Mouse (Mus musculus) A20 (cell line): ENCODE measurements at regions not wholly inside any gene's neighbourhood (a gene's known extent, or its start where the extent isn't known, plus 50 kb on each side); places are given as distances from the start of the nearest gene placed in this dataset.
A peak's percentile ranks its signal among the peaks of the same experiment; 100 is the strongest.

Experiments
- DNase-seq: peaks from one replicate; pipeline ENCODE4 v3.0.0-alpha.2; 2011; ENCODE audit warnings: low read depth, low spot score

- no peak for DNase-seq
Observed at GRCm38 (mm10) chr5:73927534-73927933, 140.7 kb downstream of the Usp46 start.

GRCm38 (mm10) chr5:73928691-73929090 lies 139.5 kb downstream of the Usp46 start:
- DNase-seq = no peak

DNA sequence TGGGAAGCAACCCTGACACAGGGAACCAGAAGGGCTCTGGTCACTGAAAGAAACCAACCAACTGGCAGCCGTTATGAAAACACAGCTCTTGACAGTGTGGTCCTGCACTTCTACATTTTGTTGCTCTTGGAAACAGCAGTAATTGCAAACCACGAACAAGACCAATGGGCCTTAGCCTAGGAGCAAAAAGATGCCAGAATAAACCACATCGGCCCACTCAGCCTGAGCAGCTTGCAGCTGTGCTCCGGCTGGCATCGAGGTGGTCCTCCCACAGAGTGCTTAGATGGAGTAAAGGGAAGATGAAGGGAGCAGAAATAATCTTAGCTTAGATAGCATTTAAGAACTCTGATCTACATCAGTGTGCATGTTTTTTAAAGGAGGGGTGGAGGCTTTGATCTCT lies 138.0 kb downstream of the Usp46 start:
- no peak for DNase-seq

- DNase-seq = peak; percentile 39
Observed at GRCm38 (mm10) chr5:73937799-73938198, 130.4 kb downstream of the Usp46 start.

GRCm38 (mm10) chr5:73938450-73938849 lies 129.8 kb downstream of the Usp46 start:
- DNase-seq = no peak

DNA sequence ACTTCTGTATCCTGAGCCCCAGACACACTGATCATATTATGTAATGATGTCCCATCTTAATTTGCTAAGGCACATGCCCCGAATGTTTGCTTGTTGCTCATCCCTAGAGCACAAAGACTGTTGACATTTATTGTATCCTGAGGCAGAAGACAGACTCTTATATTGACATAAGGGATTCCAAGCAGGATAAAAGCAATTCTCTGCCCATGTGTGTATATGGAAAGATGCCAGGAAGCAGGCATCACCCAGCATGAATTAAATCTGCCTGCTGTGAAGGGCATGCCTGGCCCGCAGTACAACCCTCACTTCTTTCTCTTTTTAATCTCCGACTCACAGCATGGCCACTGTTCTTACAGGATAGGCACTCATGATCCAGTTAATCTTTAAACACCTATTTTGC lies 125.3 kb downstream of the Usp46 start:
- DNase-seq = no peak

DNA sequence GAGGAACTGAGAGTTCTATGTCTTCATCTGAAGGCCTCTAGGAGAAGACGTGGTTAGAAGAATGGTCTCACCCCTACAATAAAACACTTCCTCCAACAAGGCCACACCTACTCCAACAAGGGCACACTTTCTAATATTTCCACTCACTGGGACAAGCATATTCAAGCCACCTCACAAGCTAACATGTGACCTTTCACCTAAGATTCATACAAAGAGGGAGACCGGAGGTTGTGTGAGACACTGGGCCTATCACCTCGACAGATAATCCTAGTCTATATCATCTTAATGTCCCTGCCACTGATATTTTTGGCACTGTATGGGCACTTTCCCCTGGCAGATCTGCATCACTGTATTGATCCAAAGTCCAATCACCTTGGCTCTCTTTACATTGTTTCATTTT lies 122.6 kb downstream of the Usp46 start:
- DNase-seq = no peak

DNA sequence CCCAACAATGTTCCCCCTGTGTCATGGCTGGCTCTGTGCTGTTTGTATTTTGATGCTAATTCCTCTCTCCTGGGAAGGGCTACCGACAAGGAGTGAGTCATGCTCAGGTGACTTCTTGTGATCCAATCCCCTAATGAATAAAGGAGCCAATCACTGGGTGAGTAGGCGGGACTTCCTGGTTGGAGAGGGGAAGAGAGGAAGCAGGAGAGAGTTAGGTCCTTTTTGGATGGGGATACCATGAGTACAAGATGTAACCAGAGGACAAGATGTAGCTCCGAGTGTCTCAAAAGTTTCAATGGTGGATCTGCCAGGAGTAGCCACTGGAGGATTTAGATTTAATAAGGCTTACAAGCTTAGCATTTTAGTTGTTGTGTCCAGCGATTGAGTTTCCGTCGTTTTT lies 122.1 kb downstream of the Usp46 start:
- DNase-seq = no peak

DNA sequence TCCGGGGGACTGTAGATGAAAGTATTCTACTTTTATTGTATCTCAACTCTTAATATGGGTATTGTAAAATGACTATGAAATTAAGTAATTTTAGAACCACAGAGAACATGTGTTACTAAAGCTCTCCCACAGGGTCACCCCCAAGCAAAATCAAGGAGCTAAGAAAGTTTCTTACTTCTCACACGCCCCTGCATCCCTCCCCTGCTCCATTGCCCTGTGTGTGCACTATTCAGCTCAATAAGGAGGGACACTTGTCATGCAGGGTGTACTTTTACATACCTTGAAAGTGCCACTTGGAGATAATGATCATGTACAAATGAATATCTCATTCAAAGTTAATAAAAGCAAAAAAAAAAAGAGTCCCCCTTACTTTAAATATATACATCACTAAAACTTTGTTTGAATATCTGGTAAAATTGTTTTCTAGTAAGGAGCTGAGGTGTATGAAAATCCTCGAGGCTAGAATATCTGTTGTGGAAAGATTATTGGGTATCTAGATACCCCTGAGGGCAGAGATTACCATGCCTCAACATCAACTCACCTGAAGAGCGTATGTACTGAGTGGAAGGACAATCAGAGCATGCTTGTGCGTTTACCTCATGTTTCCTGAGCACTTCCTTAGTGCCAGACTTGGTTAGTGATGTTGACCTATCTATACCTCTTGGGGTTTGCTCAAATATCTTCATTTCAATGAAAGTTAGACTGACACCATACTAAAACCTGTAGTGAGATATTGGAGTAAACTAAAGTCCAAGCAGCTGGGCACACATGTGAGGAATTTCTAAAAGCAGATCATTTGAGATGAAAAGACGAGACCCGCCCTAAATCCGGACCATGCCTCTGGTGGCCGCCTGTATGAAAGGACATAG lies 120.0 kb downstream of the Usp46 start:
- no peak for DNase-seq
